Mouse (Mus musculus) T-helper 2 cell (primary cell): Measurements from ENCODE around the gene Hoxa6.

Source experiments
- in situ Hi-C: fragments of 300-600 bp; cut with MboI, MseI; formaldehyde crosslinking; loops from one replicate; pipeline ENCODE4 v1.15.1; 2025; ENCODE audit warnings: high pct_unique_total_duplicates

The Hoxa6 gene

GRCm38 (mm10) chr6:52217459-52217768, 8.9 kb upstream of the Hoxa6 start:
- in situ Hi-C loops: loop anchor here (5.0 kb wide), 1 partner anchor 35 kb away; no protein-coding TSS in a partner anchor

GRCm38 (mm10) chr6:52216691-52217458, 8.4 kb upstream of the Hoxa6 start:
- in situ Hi-C loops: loop anchor here (5.0 kb wide), 1 partner anchor 35 kb away; no protein-coding TSS in a partner anchor

- in situ Hi-C loops: loop anchor here (5.0 kb wide), 1 partner anchor 36 kb away; no protein-coding TSS in a partner anchor
These were observed 7.4 kb upstream of the Hoxa6 start for GRCm38 (mm10) chr6:52215771-52216535.

GRCm38 (mm10) chr6:52215070-52215469, 6.5 kb upstream of the Hoxa6 start:
- in situ Hi-C loops: loop anchor here (5.0 kb wide), 1 partner anchor 37 kb away; no protein-coding TSS in a partner anchor

- in situ Hi-C loops: loop anchor here (5.0 kb wide), 1 partner anchor 197 kb away; no protein-coding TSS in a partner anchor
These were observed 5.7 kb upstream of the Hoxa6 start for GRCm38 (mm10) chr6:52214271-52214670.

GRCm38 (mm10) chr6:52213119-52213986, 4.8 kb upstream of the Hoxa6 start, which contains the start of the genes Hoxa3 and Gm28308:
Gene Hoxa3 (minus strand): TSS chr6:52213336.
Gene Gm28308 (minus strand): TSS chr6:52213339.
- in situ Hi-C loops: loop anchor here (5.0 kb wide), 1 partner anchor 196 kb away; no protein-coding TSS in a partner anchor

GRCm38 (mm10) chr6:52212556-52213118, 4.1 kb upstream of the Hoxa6 start:
- in situ Hi-C loops: loop anchor here (5.0 kb wide), 1 partner anchor 195 kb away; no protein-coding TSS in a partner anchor

GRCm38 (mm10) chr6:52211961-52212360, 3.4 kb upstream of the Hoxa6 start:
- in situ Hi-C loops: loop anchor here (5.0 kb wide), 1 partner anchor 195 kb away; no protein-coding TSS in a partner anchor

- in situ Hi-C loops: loop anchor here (5.0 kb wide), 1 partner anchor 194 kb away; no protein-coding TSS in a partner anchor
These were observed 2.8 kb upstream of the Hoxa6 start for GRCm38 (mm10) chr6:52211170-52211935.

- in situ Hi-C loops: loop anchor here (5.0 kb wide), 1 partner anchor 192 kb away; no protein-coding TSS in a partner anchor
These were observed 1.1 kb upstream of the Hoxa6 start for GRCm38 (mm10) chr6:52209685-52210046.

- in situ Hi-C loops: no loop called here
These were observed 554 bp upstream of the Hoxa6 start for GRCm38 (mm10) chr6:52208868-52209684.

GRCm38 (mm10) chr6:52207684-52207976, 892 bp downstream of the Hoxa6 start:
- in situ Hi-C loops: no loop called here

GRCm38 (mm10) chr6:52206882-52207683, 1.4 kb downstream of the Hoxa6 start:
- in situ Hi-C loops: no loop called here

- in situ Hi-C loops: no loop called here
These were observed 2.6 kb downstream of the Hoxa6 start for GRCm38 (mm10) chr6:52205638-52206621.

GRCm38 (mm10) chr6:52205221-52205620, 3.3 kb downstream of the Hoxa6 start:
- in situ Hi-C loops: no loop called here

GRCm38 (mm10) chr6:52204050-52204752, 4.3 kb downstream of the Hoxa6 start, which contains the start of gene Hoxa5:
Gene Hoxa5 (minus strand): TSS chr6:52204587.
- in situ Hi-C loops: no loop called here
